Mouse (Mus musculus) liver, postnatal 0 days (tissue): ENCODE measurements around the gene Kcne1.

Source experiments
- CTCF ChIP-seq: sonication (generic); IDR thresholded peaks from 2 replicates; pipeline ENCODE4 v1.5.1; 2016; ENCODE audit warnings: antibody characterized with exemption, low read depth
- EP300 ChIP-seq: IDR thresholded peaks from 2 replicates; pipeline ENCODE4 v1.6.1; 2016; ENCODE audit warnings: antibody characterized with exemption, low read depth, mild to moderate bottlenecking

GRCm38 (mm10) chr16:92316049-92316738 is 43.1 kb downstream of the Kcne1 start:
- TF ChIP-seq CTCF (no peak), EP300 (no peak)
